Mouse (Mus musculus): ENCODE measurements around the gene Tctex1d4.

Gene Tctex1d4

GRCm38 (mm10) chr4:117120052-117120444 lies 6.5 kb upstream of the Tctex1d4 start:
- DNase-seq (ENCODE audit: low spot score): no peak

- DNase-seq (ENCODE audit: low spot score): peak; percentile 98
Measured at GRCm38 (mm10) chr4:117120445-117121414, 5.9 kb upstream of the Tctex1d4 start.

- no peak for DNase-seq (ENCODE audit: low spot score)
Measured at GRCm38 (mm10) chr4:117122209-117122608, 4.4 kb upstream of the Tctex1d4 start.

- no peak for DNase-seq (ENCODE audit: low spot score)
Measured at GRCm38 (mm10) chr4:117123546-117124217, 2.9 kb upstream of the Tctex1d4 start.

GRCm38 (mm10) chr4:117124218-117124517 lies 2.4 kb upstream of the Tctex1d4 start:
- no peak for DNase-seq (ENCODE audit: low spot score)

- peak; percentile 67 for DNase-seq (ENCODE audit: low spot score)
Measured at GRCm38 (mm10) chr4:117124518-117125347, 1.9 kb upstream of the Tctex1d4 start.

- DNase-seq (ENCODE audit: low spot score): peak; percentile 51
Measured at GRCm38 (mm10) chr4:117125348-117125909, 1.2 kb upstream of the Tctex1d4 start, which contains the start of gene Btbd19. Btbd19 (minus strand) TSS chr4:117125725.

- peak; percentile 94 for DNase-seq (ENCODE audit: low spot score)
Measured at GRCm38 (mm10) chr4:117125910-117126674, 502 bp upstream of the Tctex1d4 start.

GRCm38 (mm10) chr4:117127991-117128686 lies 1.5 kb downstream of the Tctex1d4 start:
- DNase-seq (ENCODE audit: low spot score): no peak

- no peak for DNase-seq (ENCODE audit: low spot score)
Measured at GRCm38 (mm10) chr4:117130790-117131189, 4.2 kb downstream of the Tctex1d4 start.

- DNase-seq (ENCODE audit: low spot score): no peak
Measured at GRCm38 (mm10) chr4:117131198-117131597, 4.6 kb downstream of the Tctex1d4 start.

- no peak for DNase-seq (ENCODE audit: low spot score)
Measured at GRCm38 (mm10) chr4:117131890-117132793, 5.5 kb downstream of the Tctex1d4 start.

- DNase-seq (ENCODE audit: low spot score): no peak
Measured at GRCm38 (mm10) chr4:117132794-117133143, 6.2 kb downstream of the Tctex1d4 start.

GRCm38 (mm10) chr4:117133366-117133796 lies 6.8 kb downstream of the Tctex1d4 start:
- DNase-seq (ENCODE audit: low spot score): no peak

GRCm38 (mm10) chr4:117133817-117134600 lies 7.4 kb downstream of the Tctex1d4 start, which contains the start of gene Plk3:
Plk3 (minus strand) TSS chr4:117133963.
- DNase-seq (ENCODE audit: low spot score): peak; percentile 97

GRCm38 (mm10) chr4:117134601-117134995 lies 8.0 kb downstream of the Tctex1d4 start:
- no peak for DNase-seq (ENCODE audit: low spot score)

- peak; percentile 87 for DNase-seq (ENCODE audit: low spot score)
Measured at GRCm38 (mm10) chr4:117136034-117136433, 9.4 kb downstream of the Tctex1d4 start.
